Mouse (Mus musculus) thymus, adult 2 months (tissue): Measurements from ENCODE around the gene Ackr2.

Experiments
- CTCF ChIP-seq: fragments of 200-500 bp; IDR thresholded peaks from 2 replicates; pipeline ENCODE4 v1.5.1; 2012; ENCODE audit warnings: mild to moderate bottlenecking, control low read depth, low read length, moderate library complexity, borderline replicate concordance; ENCODE audit not compliant: control insufficient read depth, poor library complexity, insufficient read depth; ENCODE audit errors: extremely low read depth
- POLR2A ChIP-seq: fragments of 200-500 bp; IDR thresholded peaks from 2 replicates; pipeline ENCODE4 v1.6.1; 2012; ENCODE audit warnings: mild to moderate bottlenecking, low read length, control low read depth, moderate library complexity; ENCODE audit not compliant: control insufficient read depth, poor library complexity, insufficient read depth; ENCODE audit errors: extremely low read depth

DNA sequence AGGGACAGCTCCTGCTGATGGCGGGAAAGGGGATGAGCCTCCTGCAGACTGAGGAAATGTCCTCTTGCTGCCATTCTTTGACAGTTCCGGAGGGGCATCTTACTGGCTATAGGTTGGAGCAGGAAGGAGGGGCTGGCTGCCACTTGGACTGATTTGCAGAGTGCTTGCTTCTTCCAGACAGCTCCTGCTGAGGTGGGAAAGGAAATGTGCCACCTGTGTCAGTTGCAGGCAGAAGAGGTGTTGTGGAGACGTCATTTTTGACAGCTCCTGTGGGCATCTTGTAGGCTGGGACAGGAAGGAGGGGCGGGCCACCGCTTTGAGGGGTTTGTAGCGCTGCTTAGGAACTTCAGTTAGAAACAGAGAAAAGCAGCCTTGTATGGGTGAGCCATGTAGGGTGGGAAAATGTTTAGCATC, 39.3 kb downstream of the Ackr2 start:
- TF ChIP-seq CTCF (no peak), POLR2A (no peak)
